Mouse (Mus musculus): ENCODE results near the gene Stip1. TPM values are rescaled to one million over a fixed set of nuclear protein-coding genes. Genes with fewer than 3 reads are reported as not detected.
"Not testable (repeated sequence)": the region's sequence is repeated elsewhere in the genome, so short reads cannot be mapped to it uniquely, and the experiment has no call there.

Stip1 gene
- polyA plus RNA-seq (2016; fragmentation: Nextera tagmentation; extraction: Ambion mirVana): 456 and 486 TPM in 2 replicates

- peaks cover 48% of the 10 kb centered on the region for H3K4me1 ChIP-seq
- H3K4me3 ChIP-seq: peak within 1 kb of the TSS; percentile 96
- H3K36me3 ChIP-seq (replicated peaks): peaks cover 36% of the 10 kb centered on the region
- peak; percentile 99 for DNase-seq (ENCODE audit: extremely low spot score, low spot score)
- peak within 1 kb of the TSS; percentile 99 for H3K27ac ChIP-seq
- WGBS: under 1% methylated on average over 49 of the region's 49 CpGs
- H3K9me3 ChIP-seq: no peaks in the 10 kb centered on the region
- H3K27me3 ChIP-seq (ENCODE audit: poor library complexity, severe bottlenecking): no peaks in the 10 kb centered on the region
Measured at GRCm38 (mm10) chr19:7039841-7040636, at the start of gene Stip1. Stip1 (minus strand) TSS chr19:7039967.

GRCm38 (mm10) chr19:7089050-7089449, 49.3 kb upstream of the Stip1 start:
- Histone ChIP-seq H3K27me3 (ENCODE audit: poor library complexity, severe bottlenecking) (peaks cover 77% of the 10 kb centered on the region), H3K27ac (peak overlapping the region; percentile 53)
- WGBS: 62% methylated on average over 5 of the region's 5 CpGs

GRCm38 (mm10) chr19:7088558-7088957, 48.8 kb upstream of the Stip1 start:
- Histone ChIP-seq H3K27me3 (ENCODE audit: poor library complexity, severe bottlenecking) (peaks cover 82% of the 10 kb centered on the region), H3K4me1 (peaks cover 83% of the 10 kb centered on the region), H3K27ac (peak overlapping the region; percentile 53), H3K9me3 (no peaks in the 10 kb centered on the region), H3K4me3 (no peak overlapping the region), H3K36me3 (replicated peaks) (no peaks in the 10 kb centered on the region)
- WGBS: 14% methylated on average over 9 of the region's 9 CpGs
- no peak for DNase-seq (ENCODE audit: extremely low spot score, low spot score)

More at GRCm38 (mm10) chr19:7089050-7089449, 49.3 kb upstream of the Stip1 start:
- Histone ChIP-seq H3K36me3 (replicated peaks) (no peaks in the 10 kb centered on the region), H3K4me3 (no peak overlapping the region), H3K9me3 (no peaks in the 10 kb centered on the region), H3K4me1 (peaks cover 81% of the 10 kb centered on the region)
- no peak for DNase-seq (ENCODE audit: extremely low spot score, low spot score)

GRCm38 (mm10) chr19:7084734-7085133, 45.0 kb upstream of the Stip1 start:
- no peaks in the 10 kb centered on the region for H3K9me3 ChIP-seq
- no peak overlapping the region for H3K4me3 ChIP-seq
- peaks cover 70% of the 10 kb centered on the region for H3K4me1 ChIP-seq
- WGBS: 88% methylated on average over 15 of the region's 15 CpGs
- no peak for DNase-seq (ENCODE audit: extremely low spot score, low spot score)
- H3K27ac ChIP-seq: no peak overlapping the region
- H3K27me3 ChIP-seq (ENCODE audit: poor library complexity, severe bottlenecking): peaks cover 87% of the 10 kb centered on the region
- no peaks in the 10 kb centered on the region for H3K36me3 ChIP-seq (replicated peaks)

GRCm38 (mm10) chr19:7083035-7083794, 43.4 kb upstream of the Stip1 start:
- no peaks in the 10 kb centered on the region for H3K9me3 ChIP-seq
- no peak for DNase-seq (ENCODE audit: extremely low spot score, low spot score)
- H3K27me3 ChIP-seq (ENCODE audit: poor library complexity, severe bottlenecking): peaks cover 87% of the 10 kb centered on the region
- no peak overlapping the region; the same call in 1 of the 2 replicates for H3K4me3 ChIP-seq
- peaks cover 67% of the 10 kb centered on the region for H3K4me1 ChIP-seq
- WGBS: 19% methylated on average over 14 of the region's 14 CpGs
- H3K36me3 ChIP-seq (replicated peaks): no peaks in the 10 kb centered on the region
- H3K27ac ChIP-seq: peak overlapping the region; percentile 77

- no peak overlapping the region for H3K4me3 ChIP-seq
- 85% methylated on average over 7 of the region's 7 CpGs for WGBS
- DNase-seq (ENCODE audit: extremely low spot score, low spot score): no peak
- H3K27ac ChIP-seq: peak overlapping the region; percentile 17; the same call in 1 of the 2 replicates
- H3K4me1 ChIP-seq: peaks cover 61% of the 10 kb centered on the region
- H3K9me3 ChIP-seq: no peaks in the 10 kb centered on the region
- peaks cover 76% of the 10 kb centered on the region for H3K27me3 ChIP-seq (ENCODE audit: poor library complexity, severe bottlenecking)
- no peaks in the 10 kb centered on the region for H3K36me3 ChIP-seq (replicated peaks)
Measured at GRCm38 (mm10) chr19:7081516-7082266, 41.9 kb upstream of the Stip1 start.

- H3K9me3 ChIP-seq: no peaks in the 10 kb centered on the region
- H3K27me3 ChIP-seq (ENCODE audit: poor library complexity, severe bottlenecking): peaks cover 63% of the 10 kb centered on the region
- no peaks in the 10 kb centered on the region for H3K36me3 ChIP-seq (replicated peaks)
- peaks cover 54% of the 10 kb centered on the region for H3K4me1 ChIP-seq
- H3K4me3 ChIP-seq: no peak overlapping the region
- H3K27ac ChIP-seq: no peak overlapping the region
- 89% methylated on average over 7 of the region's 7 CpGs for WGBS
- DNase-seq (ENCODE audit: extremely low spot score, low spot score): no peak
Measured at GRCm38 (mm10) chr19:7078271-7078670, 38.5 kb upstream of the Stip1 start.

- H3K36me3 ChIP-seq (replicated peaks): no peaks in the 10 kb centered on the region
- WGBS: 73% methylated on average over 9 of the region's 9 CpGs
- H3K9me3 ChIP-seq: no peaks in the 10 kb centered on the region
- H3K27me3 ChIP-seq (ENCODE audit: poor library complexity, severe bottlenecking): peaks cover 62% of the 10 kb centered on the region
- no peak overlapping the region for H3K27ac ChIP-seq
- no peak overlapping the region for H3K4me3 ChIP-seq
- H3K4me1 ChIP-seq: peaks cover 54% of the 10 kb centered on the region
- no peak for DNase-seq (ENCODE audit: extremely low spot score, low spot score)
Measured at GRCm38 (mm10) chr19:7077666-7078065, 37.9 kb upstream of the Stip1 start.

GRCm38 (mm10) chr19:7075336-7075735, 35.6 kb upstream of the Stip1 start:
- Histone ChIP-seq H3K4me1 (peaks cover 64% of the 10 kb centered on the region), H3K27me3 (ENCODE audit: poor library complexity, severe bottlenecking) (peaks cover 67% of the 10 kb centered on the region)
- not testable (repeated sequence) for H3K4me3 ChIP-seq; H3K36me3 ChIP-seq (replicated peaks); DNase-seq (ENCODE audit: extremely low spot score, low spot score); H3K9me3 ChIP-seq; H3K27ac ChIP-seq
- 82% methylated on average over 11 of the region's 11 CpGs for WGBS

GRCm38 (mm10) chr19:7073997-7074781, 34.4 kb upstream of the Stip1 start:
- Histone ChIP-seq H3K27me3 (ENCODE audit: poor library complexity, severe bottlenecking) (peaks cover 67% of the 10 kb centered on the region), H3K4me1 (peaks cover 67% of the 10 kb centered on the region)
- no peak for DNase-seq (ENCODE audit: extremely low spot score, low spot score)

GRCm38 (mm10) chr19:7072221-7072620, 32.5 kb upstream of the Stip1 start:
- H3K27ac ChIP-seq: peak overlapping the region; percentile 83
- WGBS: 70% methylated on average over 6 of the region's 6 CpGs
- H3K9me3 ChIP-seq: no peaks in the 10 kb centered on the region
- no peak for DNase-seq (ENCODE audit: extremely low spot score, low spot score)
- H3K4me3 ChIP-seq: no peak overlapping the region
- H3K27me3 ChIP-seq (ENCODE audit: poor library complexity, severe bottlenecking): peaks cover 69% of the 10 kb centered on the region
- H3K36me3 ChIP-seq (replicated peaks): no peaks in the 10 kb centered on the region
- H3K4me1 ChIP-seq: peaks cover 74% of the 10 kb centered on the region

More at GRCm38 (mm10) chr19:7073997-7074781, 34.4 kb upstream of the Stip1 start:
- 45% methylated on average over 12 of the region's 12 CpGs for WGBS
- H3K27ac ChIP-seq: no peak overlapping the region; the same call in 1 of the 2 replicates
- no peak overlapping the region for H3K4me3 ChIP-seq
- no peaks in the 10 kb centered on the region for H3K36me3 ChIP-seq (replicated peaks)
- H3K9me3 ChIP-seq: no peaks in the 10 kb centered on the region

- Histone ChIP-seq H3K4me1 (peaks cover 88% of the 10 kb centered on the region), H3K36me3 (replicated peaks) (no peaks in the 10 kb centered on the region), H3K27ac (peak overlapping the region; percentile 83), H3K27me3 (ENCODE audit: poor library complexity, severe bottlenecking) (peaks cover 84% of the 10 kb centered on the region), H3K4me3 (peak overlapping the region; percentile 37), H3K9me3 (no peaks in the 10 kb centered on the region)
- WGBS: 6% methylated on average over 4 of the region's 4 CpGs
- peak; percentile 36 for DNase-seq (ENCODE audit: extremely low spot score, low spot score)
Measured at GRCm38 (mm10) chr19:7070775-7071174, 31.0 kb upstream of the Stip1 start.
